Mouse (Mus musculus): ENCODE results near the gene March10. TPM values are rescaled to one million over a fixed set of nuclear protein-coding genes. Genes with fewer than 3 reads are reported as not detected.

Gene March10
- polyA plus RNA-seq, 1 experiment: not detected

DNA sequence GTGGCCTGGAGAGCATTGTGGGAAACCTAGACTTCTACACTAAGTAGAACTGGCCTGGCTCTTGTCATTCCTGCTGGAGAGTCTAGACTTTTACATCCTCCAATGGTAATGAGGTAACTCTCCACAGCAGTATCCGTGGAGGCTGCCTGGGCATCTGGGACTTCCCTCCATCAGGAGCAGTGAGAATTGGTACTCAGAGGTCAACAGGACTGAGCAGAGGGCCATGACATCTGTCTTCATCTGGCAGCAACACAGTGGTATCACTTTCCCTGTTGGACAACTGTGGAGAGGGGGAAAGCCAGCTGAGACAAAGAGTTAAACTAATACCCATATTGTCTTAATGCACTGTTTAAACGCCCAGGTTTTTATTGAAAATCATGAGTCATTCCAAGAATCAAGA is 26.2 kb upstream of the March10 start:
- Histone ChIP-seq H3K9ac (ENCODE audit: low read depth, poor library complexity, severe bottlenecking) (no peak overlapping the region), H3K27me3 (ENCODE audit: control insufficient read depth, insufficient read depth, low read length, poor library complexity, severe bottlenecking) (no peaks in the 10 kb centered on the region), H3K4me3 (ENCODE audit: low read depth, low read length) (no peak overlapping the region), H3K27ac (ENCODE audit: insufficient read depth, low read length) (no peak overlapping the region), H3K4me1 (ENCODE audit: control insufficient read depth, insufficient read depth, low read length) (no peaks in the 10 kb centered on the region), H3K9me3 (replicated peaks; ENCODE audit: control insufficient read depth, insufficient read depth, low read length, poor library complexity, severe bottlenecking) (no peaks in the 10 kb centered on the region), H3K36me3 (ENCODE audit: control insufficient read depth, insufficient read depth, low read length, poor library complexity, severe bottlenecking) (no peaks in the 10 kb centered on the region)
- TF ChIP-seq EP300 (IDR thresholded peaks at IDR 0.05; ENCODE audit: insufficient read depth, low read depth, low read length) (no peak), CTCF (IDR thresholded peaks at IDR 0.05; ENCODE audit: low read depth, low read length) (no peak), POLR2A (IDR thresholded peaks at IDR 0.05; ENCODE audit: insufficient read depth, low read length) (no peak)

DNA sequence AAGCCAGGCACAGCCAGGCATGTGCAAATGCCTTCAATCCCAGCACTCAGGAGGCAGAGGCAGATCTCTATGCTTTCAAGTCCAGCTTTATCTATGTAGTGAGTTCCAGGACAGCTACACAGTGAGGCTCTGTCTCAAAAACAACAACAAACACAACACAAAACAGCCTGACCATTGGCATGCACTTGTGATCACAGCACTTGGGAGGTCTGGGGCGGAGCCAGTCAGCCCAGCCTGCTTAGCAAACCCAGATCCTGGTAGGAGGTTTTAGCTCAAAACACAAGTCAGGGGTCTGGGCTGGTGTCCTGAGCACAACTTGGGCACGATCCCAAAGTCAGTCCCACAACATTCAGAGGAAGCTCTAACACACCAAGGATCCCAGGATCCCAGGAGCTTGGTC is 18.2 kb upstream of the March10 start:
- Histone ChIP-seq H3K4me3 (ENCODE audit: low read depth, low read length) (no peak overlapping the region), H3K36me3 (ENCODE audit: control insufficient read depth, insufficient read depth, low read length, poor library complexity, severe bottlenecking) (no peaks in the 10 kb centered on the region), H3K9ac (ENCODE audit: low read depth, poor library complexity, severe bottlenecking) (no peak overlapping the region), H3K9me3 (replicated peaks; ENCODE audit: control insufficient read depth, insufficient read depth, low read length, poor library complexity, severe bottlenecking) (no peaks in the 10 kb centered on the region), H3K27me3 (ENCODE audit: control insufficient read depth, insufficient read depth, low read length, poor library complexity, severe bottlenecking) (no peaks in the 10 kb centered on the region), H3K4me1 (ENCODE audit: control insufficient read depth, insufficient read depth, low read length) (no peaks in the 10 kb centered on the region), H3K27ac (ENCODE audit: insufficient read depth, low read length) (no peak overlapping the region)
- TF ChIP-seq CTCF (IDR thresholded peaks at IDR 0.05; ENCODE audit: low read depth, low read length): no peak

DNA sequence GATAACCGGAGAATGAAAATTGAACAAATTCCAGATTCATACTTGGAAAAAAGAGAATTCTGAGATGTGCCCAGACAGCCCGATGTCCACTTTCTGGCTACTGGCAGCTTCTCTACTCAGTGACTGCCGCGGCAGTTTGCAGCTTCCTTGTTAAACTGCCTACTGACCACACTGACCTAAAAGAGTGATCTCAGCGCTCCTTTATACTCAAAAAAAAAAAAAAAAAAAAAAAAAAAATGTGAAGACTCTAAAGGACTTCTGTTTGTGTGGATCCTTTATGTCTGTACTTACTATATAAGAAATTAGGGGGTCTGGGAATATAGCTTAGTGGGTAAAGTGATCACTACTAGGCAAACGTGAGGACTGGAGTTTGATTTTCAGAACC is 17.8 kb upstream of the March10 start:
- Histone ChIP-seq H3K36me3 (ENCODE audit: control insufficient read depth, insufficient read depth, low read length, poor library complexity, severe bottlenecking) (no peaks in the 10 kb centered on the region), H3K27me3 (ENCODE audit: control insufficient read depth, insufficient read depth, low read length, poor library complexity, severe bottlenecking) (no peaks in the 10 kb centered on the region), H3K4me3 (ENCODE audit: low read depth, low read length) (no peak overlapping the region), H3K4me1 (ENCODE audit: control insufficient read depth, insufficient read depth, low read length) (no peaks in the 10 kb centered on the region), H3K27ac (ENCODE audit: insufficient read depth, low read length) (no peak overlapping the region), H3K9me3 (replicated peaks; ENCODE audit: control insufficient read depth, insufficient read depth, low read length, poor library complexity, severe bottlenecking) (no peaks in the 10 kb centered on the region), H3K9ac (ENCODE audit: low read depth, poor library complexity, severe bottlenecking) (no peak overlapping the region)
- no peak for TF ChIP-seq CTCF (IDR thresholded peaks at IDR 0.05; ENCODE audit: low read depth, low read length)
- no peak for TF ChIP-seq POLR2A (IDR thresholded peaks at IDR 0.05; ENCODE audit: insufficient read depth, low read length)
- TF ChIP-seq EP300 (IDR thresholded peaks at IDR 0.05; ENCODE audit: insufficient read depth, low read depth, low read length): no peak

DNA sequence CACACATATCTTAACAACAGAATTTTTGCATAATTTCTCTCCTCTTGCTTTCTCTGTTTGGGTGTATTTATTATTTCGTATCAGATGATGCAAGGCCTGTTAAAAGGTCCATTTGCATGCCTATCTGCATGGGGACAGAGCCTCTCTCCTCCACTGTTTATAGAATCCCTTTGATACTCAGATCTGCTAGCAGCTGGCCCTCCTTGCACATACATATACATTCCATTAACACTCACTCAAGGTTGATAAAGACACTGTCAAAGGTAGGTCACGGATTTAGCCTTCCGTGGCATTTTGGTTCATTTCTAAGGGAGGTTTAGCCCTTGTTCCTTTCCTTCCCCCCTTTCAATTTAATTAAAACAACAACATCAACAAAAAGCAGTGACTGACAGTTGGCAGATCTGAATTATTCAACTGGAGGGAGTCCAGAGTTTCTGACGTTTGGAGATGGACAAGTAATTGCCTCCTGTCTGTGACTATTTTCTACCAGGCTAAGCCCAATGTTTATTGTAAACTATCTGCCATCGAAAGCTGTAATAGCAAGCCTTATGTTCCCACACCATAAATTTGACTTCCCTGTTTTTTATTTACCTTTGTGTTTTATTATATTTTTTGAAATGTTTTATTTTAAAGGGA is 17.3 kb upstream of the March10 start:
- Histone ChIP-seq H3K27ac (ENCODE audit: insufficient read depth, low read length) (no peak overlapping the region), H3K4me1 (ENCODE audit: control insufficient read depth, insufficient read depth, low read length) (no peaks in the 10 kb centered on the region), H3K36me3 (ENCODE audit: control insufficient read depth, insufficient read depth, low read length, poor library complexity, severe bottlenecking) (no peaks in the 10 kb centered on the region)

DNA sequence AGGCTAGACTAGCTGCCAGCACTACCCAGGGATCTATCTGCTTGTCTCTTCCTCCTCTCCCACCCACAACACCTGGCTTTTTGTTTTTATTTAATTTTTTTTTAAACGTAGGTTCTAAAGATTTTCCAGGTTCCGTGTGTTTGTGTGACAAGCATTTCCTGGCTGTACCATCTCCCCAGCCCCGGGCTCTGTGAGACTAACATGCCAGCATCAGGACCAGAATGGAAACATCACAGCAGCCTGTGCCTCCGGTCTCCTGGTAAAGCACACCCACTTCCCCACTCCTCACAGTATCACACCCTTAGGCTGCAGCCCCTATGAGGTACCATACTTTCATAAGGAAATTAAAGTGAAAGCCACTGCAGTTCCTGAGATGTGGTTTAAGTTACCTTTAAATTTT is 16.1 kb upstream of the March10 start:
- Histone ChIP-seq H3K9me3 (replicated peaks; ENCODE audit: control insufficient read depth, insufficient read depth, low read length, poor library complexity, severe bottlenecking) (no peaks in the 10 kb centered on the region), H3K27ac (ENCODE audit: insufficient read depth, low read length) (no peak overlapping the region), H3K36me3 (ENCODE audit: control insufficient read depth, insufficient read depth, low read length, poor library complexity, severe bottlenecking) (no peaks in the 10 kb centered on the region), H3K27me3 (ENCODE audit: control insufficient read depth, insufficient read depth, low read length, poor library complexity, severe bottlenecking) (no peaks in the 10 kb centered on the region), H3K4me1 (ENCODE audit: control insufficient read depth, insufficient read depth, low read length) (no peaks in the 10 kb centered on the region), H3K9ac (ENCODE audit: low read depth, poor library complexity, severe bottlenecking) (no peak overlapping the region), H3K4me3 (ENCODE audit: low read depth, low read length) (no peak overlapping the region)
- TF ChIP-seq EP300 (IDR thresholded peaks at IDR 0.05; ENCODE audit: insufficient read depth, low read depth, low read length) (no peak), POLR2A (IDR thresholded peaks at IDR 0.05; ENCODE audit: insufficient read depth, low read length) (no peak), CTCF (IDR thresholded peaks at IDR 0.05; ENCODE audit: low read depth, low read length) (no peak)

More for the DNA sequence above, 17.3 kb upstream of the March10 start:
- TF ChIP-seq CTCF (IDR thresholded peaks at IDR 0.05; ENCODE audit: low read depth, low read length) (no peak), POLR2A (IDR thresholded peaks at IDR 0.05; ENCODE audit: insufficient read depth, low read length) (no peak), EP300 (IDR thresholded peaks at IDR 0.05; ENCODE audit: insufficient read depth, low read depth, low read length) (no peak)
- Histone ChIP-seq H3K9ac (ENCODE audit: low read depth, poor library complexity, severe bottlenecking) (no peak overlapping the region), H3K27me3 (ENCODE audit: control insufficient read depth, insufficient read depth, low read length, poor library complexity, severe bottlenecking) (no peaks in the 10 kb centered on the region), H3K9me3 (replicated peaks; ENCODE audit: control insufficient read depth, insufficient read depth, low read length, poor library complexity, severe bottlenecking) (no peaks in the 10 kb centered on the region), H3K4me3 (ENCODE audit: low read depth, low read length) (no peak overlapping the region)

DNA sequence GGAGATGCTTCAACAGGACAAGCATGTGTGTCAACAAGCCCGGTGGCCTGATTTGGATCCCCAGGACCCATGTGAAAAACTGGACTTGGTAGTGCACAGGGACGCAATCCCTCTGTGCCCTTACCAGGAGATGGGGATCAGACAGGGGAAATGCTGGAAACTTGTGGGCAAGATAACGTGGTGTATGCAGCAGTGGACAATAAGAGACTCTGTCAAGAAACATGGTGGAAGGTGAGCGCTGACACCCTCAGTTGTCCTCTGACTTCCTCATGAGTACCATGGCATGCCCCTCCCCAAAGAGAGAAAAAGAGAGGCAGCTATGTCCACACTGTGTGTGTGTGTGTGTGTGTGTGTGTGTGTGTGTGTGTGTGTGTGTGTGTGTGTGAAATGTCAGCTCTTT is 14.4 kb upstream of the March10 start:
- H3K4me1 ChIP-seq (ENCODE audit: control insufficient read depth, insufficient read depth, low read length): no peaks in the 10 kb centered on the region
- no peaks in the 10 kb centered on the region for H3K36me3 ChIP-seq (ENCODE audit: control insufficient read depth, insufficient read depth, low read length, poor library complexity, severe bottlenecking)
- no peak overlapping the region for H3K27ac ChIP-seq (ENCODE audit: insufficient read depth, low read length)
- H3K9ac ChIP-seq (ENCODE audit: low read depth, poor library complexity, severe bottlenecking): no peak overlapping the region
- TF ChIP-seq POLR2A (IDR thresholded peaks at IDR 0.05; ENCODE audit: insufficient read depth, low read length): no peak
- no peak for TF ChIP-seq CTCF (IDR thresholded peaks at IDR 0.05; ENCODE audit: low read depth, low read length)
- no peak for TF ChIP-seq EP300 (IDR thresholded peaks at IDR 0.05; ENCODE audit: insufficient read depth, low read depth, low read length)
- H3K4me3 ChIP-seq (ENCODE audit: low read depth, low read length): no peak overlapping the region
- no peaks in the 10 kb centered on the region; the same call in 1 of the 2 replicates for H3K27me3 ChIP-seq (ENCODE audit: control insufficient read depth, insufficient read depth, low read length, poor library complexity, severe bottlenecking)
- H3K9me3 ChIP-seq (replicated peaks; ENCODE audit: control insufficient read depth, insufficient read depth, low read length, poor library complexity, severe bottlenecking): no peaks in the 10 kb centered on the region

Data from ES-Bruce4 (cell line).